Mouse (Mus musculus) E14TG2a.4 (cell line): Measurements from ENCODE around the gene Smarcc1.

ENCODE experiments used
- H3K27me3 ChIP-seq: 2 replicates; pipeline ENCODE4 v1.6.1; 2014; ENCODE audit warnings: low read length, control low read depth; ENCODE audit not compliant: insufficient read depth
- H3K36me3 ChIP-seq: 2 replicates; pipeline ENCODE4 v1.6.1; 2014; ENCODE audit warnings: low read length, control low read depth; ENCODE audit not compliant: insufficient read depth
- H3K4me1 ChIP-seq: replicated peaks from 2 replicates; pipeline ENCODE4 v1.6.1; 2014; ENCODE audit warnings: low read depth, low read length, control low read depth
- H3K4me3 ChIP-seq: replicated peaks from 2 replicates; pipeline ENCODE4 v1.5.1; 2014; ENCODE audit warnings: mild to moderate bottlenecking, low read length
- H3K9me3 ChIP-seq: 2 replicates; pipeline ENCODE4 v1.6.1; 2014; ENCODE audit warnings: low read length, control low read depth
- CTCF ChIP-seq: conservative IDR thresholded peaks from 2 replicates; pipeline ENCODE4 v1.5.1; 2014; ENCODE audit warnings: low read length
- NANOG ChIP-seq: IDR thresholded peaks from 2 replicates; pipeline ENCODE4 v1.6.1; 2014; ENCODE audit warnings: borderline replicate concordance, low read length, mixed read lengths
- POU5F1 ChIP-seq: IDR thresholded peaks from 2 replicates; pipeline ENCODE4 v1.6.1; 2014; ENCODE audit warnings: low read length, borderline replicate concordance

Gene Smarcc1

DNA sequence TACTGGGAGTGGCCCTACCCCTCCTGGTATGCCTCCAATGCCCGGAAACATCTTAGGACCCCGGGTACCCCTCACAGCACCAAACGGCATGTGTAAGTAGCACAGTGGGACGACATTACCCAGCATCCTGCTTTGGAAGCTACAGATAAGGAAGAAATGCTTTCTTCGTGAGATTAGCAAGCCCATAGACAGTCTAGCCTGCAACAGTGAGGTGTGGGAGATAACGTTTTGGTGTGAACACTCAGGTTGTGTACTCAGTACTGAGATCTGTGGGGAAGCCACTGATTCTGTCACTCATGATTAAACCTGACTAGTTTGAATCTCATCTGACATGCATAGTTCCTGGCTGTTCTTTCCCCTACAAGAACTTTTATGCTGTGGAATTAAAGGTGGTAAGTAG is 117.5 kb downstream of the Smarcc1 start:
- TF ChIP-seq POU5F1, result no peak
- no peak for TF ChIP-seq CTCF
- no peak for TF ChIP-seq NANOG
- peaks cover 95% of the 10 kb centered on the region for H3K36me3 ChIP-seq
- H3K9me3 ChIP-seq, result no peaks in the 10 kb centered on the region
- no peak overlapping the region for H3K4me3 ChIP-seq
- H3K4me1 ChIP-seq, result peaks cover 20% of the 10 kb centered on the region
- H3K27me3 ChIP-seq, result no peaks in the 10 kb centered on the region

DNA sequence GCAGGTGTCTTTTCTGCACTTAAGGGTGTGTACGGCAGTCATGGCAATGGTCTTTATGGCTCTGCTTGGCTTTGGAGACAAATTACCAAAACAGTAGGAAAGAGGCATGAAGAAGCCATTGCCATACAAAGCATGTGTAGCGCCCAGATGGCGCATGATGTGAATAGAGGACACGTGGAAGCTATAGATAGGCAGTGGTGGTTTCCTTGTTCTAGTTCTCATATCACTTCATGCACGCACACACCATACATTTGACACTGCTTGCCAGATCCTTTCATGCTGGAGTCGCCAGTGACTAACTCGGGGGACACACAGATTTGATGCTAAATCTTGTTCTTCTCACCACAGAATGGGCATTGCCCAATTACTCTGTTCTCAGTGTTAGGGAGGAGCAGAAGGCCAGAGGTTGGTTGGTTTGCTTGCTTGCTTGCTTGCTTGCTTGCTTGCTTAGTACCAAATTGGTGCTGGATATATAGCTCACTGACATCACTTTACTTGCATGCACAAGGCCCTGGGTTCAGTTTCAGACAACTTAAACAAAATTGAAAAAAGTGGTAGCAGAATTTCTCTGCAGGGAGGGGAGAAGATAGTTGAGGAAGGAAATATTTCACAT is 125.8 kb downstream of the Smarcc1 start, which contains the start of gene Cspg5:
Gene Cspg5 (plus strand): TSS at position 563 of the 613 bp plus-strand sequence.
- Histone ChIP-seq H3K9me3 (no peaks in the 10 kb centered on the region), H3K36me3 (peaks cover 40% of the 10 kb centered on the region), H3K4me3 (peak within 1 kb of the TSS; percentile 88), H3K27me3 (peaks cover 11% of the 10 kb centered on the region), H3K4me1 (peaks cover 43% of the 10 kb centered on the region)
- TF ChIP-seq NANOG (no peak), CTCF (no peak), POU5F1 (no peak)

DNA sequence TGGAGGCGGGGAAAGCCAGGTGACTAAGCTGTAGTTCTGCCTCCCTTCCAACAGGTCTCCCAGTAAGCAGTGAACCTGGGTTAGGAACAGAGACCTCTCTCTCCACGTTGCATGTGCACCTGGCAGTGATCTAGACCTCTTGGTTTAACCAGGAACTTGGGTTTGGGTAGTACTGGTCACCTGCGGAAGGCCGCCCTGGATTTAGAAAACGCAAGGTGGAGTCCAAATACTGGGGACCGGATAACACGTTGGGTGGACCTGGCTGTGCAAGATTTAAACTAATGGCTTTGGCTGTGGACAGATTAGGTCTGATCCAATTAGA is 127.0 kb downstream of the Smarcc1 start:
- peaks cover 55% of the 10 kb centered on the region for H3K4me1 ChIP-seq
- no peak for TF ChIP-seq NANOG
- TF ChIP-seq CTCF, result no peak
- TF ChIP-seq POU5F1, result no peak
- H3K4me3 ChIP-seq, result peak overlapping the region; percentile 88
- peaks cover 30% of the 10 kb centered on the region for H3K36me3 ChIP-seq
- no peaks in the 10 kb centered on the region for H3K9me3 ChIP-seq
- peaks cover 11% of the 10 kb centered on the region for H3K27me3 ChIP-seq

DNA sequence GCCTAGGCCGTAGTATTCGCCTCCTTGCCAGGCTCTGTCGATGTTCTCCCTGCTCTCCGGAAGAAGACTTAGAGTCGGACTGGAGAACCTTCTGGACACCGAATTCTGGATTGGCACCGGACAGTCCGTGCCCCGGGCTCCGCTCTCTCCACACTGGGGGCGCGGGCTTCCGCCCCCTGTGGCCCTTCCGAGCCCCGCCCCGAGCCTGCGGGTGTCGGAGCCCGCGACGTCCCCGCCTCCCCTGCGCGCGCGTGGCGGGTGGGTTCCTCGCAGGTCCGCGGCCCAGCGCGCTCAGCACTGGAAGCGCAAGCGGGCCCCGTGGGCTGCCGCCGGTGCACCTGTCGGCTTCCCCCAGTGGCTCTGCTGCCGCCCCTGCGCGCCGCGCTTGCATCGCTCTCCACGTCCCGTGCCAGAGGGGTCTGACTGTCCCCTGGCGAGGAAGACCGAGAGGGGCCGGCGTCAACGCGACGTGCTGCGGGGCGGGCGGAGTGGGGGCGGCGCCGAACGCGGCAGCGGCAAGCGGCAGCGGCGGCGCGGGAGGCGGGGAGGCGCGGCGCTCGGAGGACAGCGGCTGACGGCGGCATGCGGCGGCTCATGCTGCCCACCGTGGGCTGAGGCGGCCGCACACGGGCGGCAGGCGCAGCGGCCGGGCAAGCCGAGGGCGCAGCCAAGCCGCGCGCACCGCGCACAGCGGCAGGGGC is 127.5 kb downstream of the Smarcc1 start:
- Histone ChIP-seq H3K36me3 (peaks cover 26% of the 10 kb centered on the region), H3K9me3 (no peaks in the 10 kb centered on the region), H3K27me3 (peaks cover 11% of the 10 kb centered on the region), H3K4me1 (peaks cover 60% of the 10 kb centered on the region), H3K4me3 (peak overlapping the region; percentile 88)
- no peak for TF ChIP-seq POU5F1

DNA sequence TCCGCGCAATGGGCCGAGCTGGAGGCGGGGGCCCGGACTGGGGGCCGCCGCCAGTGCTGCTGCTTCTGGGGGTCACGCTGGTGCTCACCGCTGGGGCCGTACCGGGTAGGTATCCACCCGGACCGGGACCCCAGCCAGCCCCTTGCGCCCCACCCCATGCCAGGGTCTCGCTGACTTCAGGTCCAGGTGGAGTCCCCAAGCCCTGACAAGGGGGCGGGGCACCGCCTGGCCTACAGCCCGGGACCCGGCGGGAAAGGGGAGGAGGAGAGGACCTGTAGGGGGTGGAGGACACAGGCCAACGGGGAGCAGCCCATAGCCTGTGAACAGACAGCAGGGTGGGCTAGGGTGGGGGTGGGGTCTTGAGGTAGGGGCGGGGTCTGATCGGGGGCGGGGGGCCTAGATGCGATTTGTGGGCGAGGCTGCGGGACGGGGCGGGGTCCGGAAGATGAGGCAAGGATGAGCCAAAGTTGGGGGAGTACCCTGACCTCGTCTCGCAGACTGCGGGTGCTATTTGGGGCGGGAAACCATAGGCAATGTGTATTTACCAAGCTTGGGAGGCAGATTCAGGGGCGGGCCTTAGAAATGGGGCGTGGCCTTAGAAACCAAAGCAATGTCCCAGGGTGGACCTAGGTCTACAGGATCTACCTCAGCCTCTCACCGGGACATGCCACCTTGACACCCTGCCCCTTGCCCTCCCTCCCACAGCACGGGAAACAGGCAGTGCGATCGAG is 128.2 kb downstream of the Smarcc1 start:
- peaks cover 11% of the 10 kb centered on the region for H3K27me3 ChIP-seq
- peak overlapping the region; percentile 88 for H3K4me3 ChIP-seq
- peaks cover 19% of the 10 kb centered on the region for H3K36me3 ChIP-seq
- no peak for TF ChIP-seq NANOG
- TF ChIP-seq CTCF, result no peak
- no peak for TF ChIP-seq POU5F1
- H3K4me1 ChIP-seq, result peaks cover 66% of the 10 kb centered on the region
- no peaks in the 10 kb centered on the region for H3K9me3 ChIP-seq

DNA sequence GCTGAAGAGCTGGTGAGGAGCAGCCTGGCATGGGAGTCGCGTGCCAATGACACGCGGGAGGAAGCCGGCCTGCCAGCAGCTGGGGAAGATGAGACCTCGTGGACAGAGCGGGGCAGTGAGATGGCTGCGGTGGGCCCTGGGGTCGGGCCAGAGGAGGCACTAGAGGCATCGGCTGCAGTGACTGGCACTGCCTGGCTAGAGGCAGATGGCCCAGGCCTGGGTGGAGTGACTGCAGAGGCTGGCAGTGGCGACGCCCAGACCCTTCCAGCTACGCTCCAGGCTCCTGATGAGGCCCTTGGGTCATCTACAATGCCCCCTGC is 128.8 kb downstream of the Smarcc1 start:
- no peaks in the 10 kb centered on the region; the same call in 1 of the 2 replicates for H3K9me3 ChIP-seq
- peaks cover 71% of the 10 kb centered on the region for H3K4me1 ChIP-seq
- TF ChIP-seq CTCF, result no peak
- no peak for TF ChIP-seq POU5F1
- TF ChIP-seq NANOG, result no peak
- H3K36me3 ChIP-seq, result peaks cover 14% of the 10 kb centered on the region
- peaks cover 11% of the 10 kb centered on the region for H3K27me3 ChIP-seq
- peak overlapping the region; percentile 88 for H3K4me3 ChIP-seq

DNA sequence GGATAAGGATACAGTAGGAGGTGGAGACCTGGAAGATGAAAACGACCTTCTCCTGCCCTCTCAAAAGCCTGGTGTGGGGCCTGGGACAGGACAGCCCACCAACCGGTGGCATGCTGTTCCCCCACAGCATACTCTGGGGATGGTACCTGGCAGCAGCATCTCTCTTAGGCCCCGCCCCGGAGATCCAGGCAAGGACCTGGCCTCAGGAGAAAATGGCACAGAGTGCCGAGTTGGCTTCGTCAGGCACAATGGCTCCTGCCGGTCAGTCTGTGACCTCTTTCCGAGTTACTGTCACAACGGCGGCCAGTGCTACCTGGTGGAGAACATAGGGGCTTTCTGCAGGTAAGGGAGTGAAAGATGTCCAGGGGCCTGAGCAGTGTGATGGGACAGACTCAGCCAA is 129.5 kb downstream of the Smarcc1 start:
- H3K4me1 ChIP-seq, result peaks cover 75% of the 10 kb centered on the region
- TF ChIP-seq CTCF (no peak), POU5F1 (no peak), NANOG (no peak)
- H3K27me3 ChIP-seq, result peaks cover 11% of the 10 kb centered on the region
- peaks cover 6% of the 10 kb centered on the region; the same call in 1 of the 2 replicates for H3K9me3 ChIP-seq
- H3K36me3 ChIP-seq, result peaks cover 13% of the 10 kb centered on the region
- peak overlapping the region; percentile 88 for H3K4me3 ChIP-seq

DNA sequence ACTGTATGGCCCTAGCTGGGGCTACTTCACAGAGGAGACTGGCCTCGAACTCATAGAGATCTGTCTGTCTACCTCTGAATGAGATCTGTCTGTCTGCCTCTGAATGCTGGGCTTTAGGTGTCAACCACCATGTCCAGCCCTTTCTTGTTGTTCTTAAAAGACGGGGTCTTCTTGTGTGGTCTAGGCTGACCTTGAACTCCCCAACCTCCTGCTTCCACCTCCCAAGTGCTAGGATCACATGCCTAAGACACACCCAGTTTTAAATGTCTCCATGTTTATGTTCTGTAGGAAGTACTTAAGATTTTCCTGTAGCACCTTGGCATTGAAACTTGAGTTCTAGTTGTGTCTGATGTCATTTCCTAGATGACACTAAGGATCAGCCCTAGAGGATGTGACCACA is 131.4 kb downstream of the Smarcc1 start:
- peaks cover 67% of the 10 kb centered on the region for H3K4me1 ChIP-seq
- H3K9me3 ChIP-seq, result peaks cover 6% of the 10 kb centered on the region; the same call in 1 of the 2 replicates
- H3K27me3 ChIP-seq, result peaks cover 11% of the 10 kb centered on the region
- no peak for TF ChIP-seq CTCF
- TF ChIP-seq NANOG, result no peak
- no peak for TF ChIP-seq POU5F1
- peak overlapping the region; percentile 54; the same call in 1 of the 2 replicates for H3K4me3 ChIP-seq
- H3K36me3 ChIP-seq, result peaks cover 7% of the 10 kb centered on the region
